Mouse (Mus musculus) lung, embryonic 16.5 days (tissue): ENCODE measurements at regions not wholly inside any gene's neighbourhood (a gene's known extent, or its start where the extent isn't known, plus 50 kb on each side); places are given as distances from the start of the nearest gene placed in this dataset.

Experiments used
- ATAC-seq: fragments of 200-750 bp; cut with Nextera tagmentation; 2 replicates; pipeline ENCODE4 v1.8.0; 2017; ENCODE audit warnings: low read depth, mild to moderate bottlenecking, moderate library complexity
- H3K27ac ChIP-seq: fragments of 300-500 bp; sonication (generic); 2 replicates; pipeline ENCODE4 v1.5.1; 2014; ENCODE audit warnings: mild to moderate bottlenecking, control low read depth, low read length
- H3K27me3 ChIP-seq: fragments of 300-500 bp; sonication (generic); 2 replicates; pipeline ENCODE4 v1.6.1; 2014; ENCODE audit warnings: low read depth, low read length, mixed read lengths; ENCODE audit not compliant: control insufficient read depth, insufficient read depth
- H3K36me3 ChIP-seq: fragments of 300-500 bp; sonication (generic); 2 replicates; pipeline ENCODE4 v1.6.1; 2014; ENCODE audit warnings: low read length; ENCODE audit not compliant: control insufficient read depth, insufficient read depth
- H3K4me1 ChIP-seq: fragments of 300-500 bp; sonication (generic); replicated peaks from 2 replicates; pipeline ENCODE4 v1.6.1; 2014; ENCODE audit warnings: low read length, mixed read lengths; ENCODE audit not compliant: control insufficient read depth, insufficient read depth
- H3K4me2 ChIP-seq: fragments of 300-500 bp; sonication (generic); 2 replicates; pipeline ENCODE4 v1.6.1; 2014; ENCODE audit warnings: low read depth, low read length, control low read depth
- H3K4me3 ChIP-seq: fragments of 300-500 bp; sonication (generic); 2 replicates; pipeline ENCODE4 v1.5.1; 2014; ENCODE audit warnings: mild to moderate bottlenecking, low read length, control low read depth
- H3K9ac ChIP-seq: fragments of 300-500 bp; sonication (generic); 2 replicates; pipeline ENCODE4 v1.6.1; 2014; ENCODE audit warnings: low read length, control low read depth
- H3K9me3 ChIP-seq: fragments of 300-500 bp; sonication (generic); 2 replicates; pipeline ENCODE4 v1.6.1; 2016; ENCODE audit warnings: low read length; ENCODE audit not compliant: control insufficient read depth
- WGBS: fragments of 180-500 bp; shearing (Covaris S2); extraction: QIAGEN DNeasy Blood & Tissue Kit; methylation state at CpG from one replicate; pipeline ENCODE4 v1.1.7; 2014; 5-methylcytosine and 5-hydroxymethylcytosine counted together

- no peak for ATAC-seq
- no peaks in the 10 kb centered on the region for H3K27me3 ChIP-seq
- H3K9ac ChIP-seq = no peak overlapping the region
- H3K36me3 ChIP-seq = no peaks in the 10 kb centered on the region
- no peaks in the 10 kb centered on the region for H3K4me1 ChIP-seq
- H3K27ac ChIP-seq = no peak overlapping the region
- no peaks in the 10 kb centered on the region for H3K9me3 ChIP-seq
- no peak overlapping the region for H3K4me2 ChIP-seq
- no peak overlapping the region for H3K4me3 ChIP-seq
- WGBS = 59% methylated on average over 3 of the region's 3 CpGs
Measured at GRCm38 (mm10) chr7:36526692-36527091, 171.2 kb upstream of the Tshz3 start.

GRCm38 (mm10) chr7:36529504-36530065 is 168.3 kb upstream of the Tshz3 start:
- 70% methylated on average over 15 of the region's 15 CpGs for WGBS
- no peak for ATAC-seq
- H3K27me3 ChIP-seq = no peaks in the 10 kb centered on the region

GRCm38 (mm10) chr7:36531559-36531958 is 166.4 kb upstream of the Tshz3 start:
- Histone ChIP-seq H3K36me3 (no peaks in the 10 kb centered on the region), H3K9me3 (no peaks in the 10 kb centered on the region), H3K27ac (no peak overlapping the region), H3K4me3 (no peak overlapping the region), H3K4me1 (no peaks in the 10 kb centered on the region), H3K9ac (no peak overlapping the region), H3K4me2 (no peak overlapping the region), H3K27me3 (no peaks in the 10 kb centered on the region)
- 83% methylated on average over 1 of the region's 1 CpGs for WGBS
- ATAC-seq = no peak

More at GRCm38 (mm10) chr7:36529504-36530065, 168.3 kb upstream of the Tshz3 start:
- H3K9me3 ChIP-seq = no peaks in the 10 kb centered on the region
- no peak overlapping the region for H3K4me3 ChIP-seq
- H3K4me1 ChIP-seq = no peaks in the 10 kb centered on the region
- no peak overlapping the region for H3K27ac ChIP-seq
- H3K9ac ChIP-seq = no peak overlapping the region
- H3K4me2 ChIP-seq = no peak overlapping the region
- no peaks in the 10 kb centered on the region for H3K36me3 ChIP-seq

GRCm38 (mm10) chr7:36538111-36538510 is 159.8 kb upstream of the Tshz3 start:
- H3K36me3 ChIP-seq = no peaks in the 10 kb centered on the region
- no peak overlapping the region for H3K4me2 ChIP-seq
- H3K4me1 ChIP-seq = no peaks in the 10 kb centered on the region
- no peak overlapping the region for H3K4me3 ChIP-seq
- no peak for ATAC-seq
- H3K9ac ChIP-seq = no peak overlapping the region
- H3K27me3 ChIP-seq = no peaks in the 10 kb centered on the region
- no peak overlapping the region for H3K27ac ChIP-seq
- 79% methylated on average over 11 of the region's 11 CpGs for WGBS
- H3K9me3 ChIP-seq = no peaks in the 10 kb centered on the region

GRCm38 (mm10) chr7:36548007-36548406 is 149.9 kb upstream of the Tshz3 start:
- Histone ChIP-seq H3K9me3 (no peaks in the 10 kb centered on the region), H3K27ac (no peak overlapping the region), H3K36me3 (no peaks in the 10 kb centered on the region), H3K9ac (no peak overlapping the region), H3K4me2 (no peak overlapping the region), H3K4me3 (no peak overlapping the region), H3K27me3 (no peaks in the 10 kb centered on the region), H3K4me1 (no peaks in the 10 kb centered on the region)
- ATAC-seq = no peak
- WGBS = 58% methylated on average over 14 of the region's 14 CpGs

- Histone ChIP-seq H3K4me1 (no peaks in the 10 kb centered on the region), H3K4me2 (no peak overlapping the region), H3K4me3 (no peak overlapping the region), H3K36me3 (no peaks in the 10 kb centered on the region), H3K27me3 (no peaks in the 10 kb centered on the region), H3K27ac (no peak overlapping the region), H3K9me3 (no peaks in the 10 kb centered on the region), H3K9ac (no peak overlapping the region)
- ATAC-seq = no peak
- 71% methylated on average over 5 of the region's 5 CpGs for WGBS
Measured at GRCm38 (mm10) chr7:36548440-36548839, 149.5 kb upstream of the Tshz3 start.

- 76% methylated on average over 2 of the region's 2 CpGs for WGBS
- H3K27me3 ChIP-seq = no peaks in the 10 kb centered on the region
- no peaks in the 10 kb centered on the region for H3K4me1 ChIP-seq
- H3K4me2 ChIP-seq = no peak overlapping the region
- no peaks in the 10 kb centered on the region for H3K9me3 ChIP-seq
- ATAC-seq = no peak
- no peak overlapping the region for H3K27ac ChIP-seq
- no peaks in the 10 kb centered on the region for H3K36me3 ChIP-seq
- H3K9ac ChIP-seq = no peak overlapping the region
- H3K4me3 ChIP-seq = no peak overlapping the region
Measured at GRCm38 (mm10) chr7:36571061-36571460, 126.9 kb upstream of the Tshz3 start.

- H3K9me3 ChIP-seq = 0 out of 2 replicates have a peak, but pooled peaks cover 2% of the 10 kb centered on the region
- no peaks in the 10 kb centered on the region for H3K27me3 ChIP-seq
- no peak overlapping the region for H3K4me2 ChIP-seq
- H3K27ac ChIP-seq = no peak overlapping the region
- H3K9ac ChIP-seq = no peak overlapping the region
- no peaks in the 10 kb centered on the region for H3K4me1 ChIP-seq
- no peak overlapping the region for H3K4me3 ChIP-seq
- ATAC-seq = no peak
- 91% methylated on average over 6 of the region's 6 CpGs for WGBS
- H3K36me3 ChIP-seq = no peaks in the 10 kb centered on the region
Measured at GRCm38 (mm10) chr7:36582074-36582473, 115.8 kb upstream of the Tshz3 start.

GRCm38 (mm10) chr7:36585014-36585413 is 112.9 kb upstream of the Tshz3 start:
- no peak overlapping the region for H3K4me3 ChIP-seq
- no peaks in the 10 kb centered on the region for H3K4me1 ChIP-seq
- H3K4me2 ChIP-seq = no peak overlapping the region
- WGBS = 70% methylated on average over 1 of the region's 1 CpGs
- H3K9ac ChIP-seq = no peak overlapping the region
- H3K9me3 ChIP-seq = 0 out of 2 replicates have a peak, but pooled peaks cover 2% of the 10 kb centered on the region
- H3K36me3 ChIP-seq = no peaks in the 10 kb centered on the region
- ATAC-seq = no peak
- H3K27me3 ChIP-seq = no peaks in the 10 kb centered on the region
- H3K27ac ChIP-seq = no peak overlapping the region

GRCm38 (mm10) chr7:36591496-36591895 is 106.4 kb upstream of the Tshz3 start:
- no peak for ATAC-seq

More at GRCm38 (mm10) chr7:36591496-36591895, 106.4 kb upstream of the Tshz3 start:
- H3K4me1 ChIP-seq = peaks cover 3% of the 10 kb centered on the region; the same call in 1 of the 2 replicates
- H3K4me2 ChIP-seq = no peak overlapping the region
- H3K9me3 ChIP-seq = no peaks in the 10 kb centered on the region
- no peak overlapping the region for H3K4me3 ChIP-seq
- no peak overlapping the region for H3K27ac ChIP-seq
- H3K27me3 ChIP-seq = no peaks in the 10 kb centered on the region
- no peaks in the 10 kb centered on the region for H3K36me3 ChIP-seq
- no peak overlapping the region for H3K9ac ChIP-seq
- WGBS = 82% methylated on average over 1 of the region's 1 CpGs
